16 mouse cellular contexts compared by ENCODE assay signal in genomic region chr14:58286007-58286525, GRCm38 (mm10).
DNase-seq lines count a peak whose midpoint lies in the region.
"Had no signal": no experiment of that assay in that cellular context is flagged by ENCODE, and none has a peak within 500 bp of the region (broad histone marks: within the 10 kb centered on the region; RNA-seq: fewer than 3 reads in every experiment).

No protein-coding gene starts in this region.

- DNase-seq in adrenal gland, postnatal 14 days = peak; percentile 8
- no peak for DNase-seq in adrenal gland, postnatal 25 days
- DNase-seq in kidney, postnatal 10 days = peak; percentile 40
- DNase-seq in kidney, adult 18-20 months = no peak
- DNase-seq in urinary bladder, postnatal 14 days (ENCODE audit: low spot score) = peak; percentile 24
- DNase-seq in urinary bladder, postnatal 10 days (ENCODE audit: low spot score) = no peak
- DNase-seq in cerebellum, adult 9-10 months = no peak
- DNase-seq: adrenal gland, adult 8-10 months; cerebellum, adult 18-20 months; cerebellum, postnatal 14 days; gastrocnemius, adult 2 months; gastrocnemius, postnatal 36 days; lung, adult 18-20 months; retina, postnatal 1 day; right cerebral cortex, postnatal 14 days; thymus, postnatal 4 days had no signal

Comparison
In these comparisons a context has a peak if more than half of its experiments do, and no peak if none do; other contexts are left out.
1. DNase-seq: peak in adrenal gland, postnatal 14 days (single experiment), kidney, postnatal 10 days (single experiment) and urinary bladder, postnatal 14 days (single experiment); none in adrenal gland, postnatal 25 days (single experiment), kidney, adult 18-20 months (single experiment), urinary bladder, postnatal 10 days (single experiment) and cerebellum, adult 9-10 months (single experiment).